Mouse (Mus musculus) spleen, adult 18-20 months (tissue): Measurements from ENCODE around the gene Ssbp1.

ENCODE experiments used
- DNase-seq, 2 experiments: peaks; one replicate each; pipeline ENCODE4 v3.0.0; 2022; ENCODE audit warnings: mixed read lengths in 2 of 2

Ssbp1 gene

GRCm38 (mm10) chr6:40465710-40466109, 5.4 kb upstream of the Ssbp1 start:
- no peak for DNase-seq

GRCm38 (mm10) chr6:40471720-40472010, 513 bp downstream of the Ssbp1 start:
- DNase-seq, result no peak

GRCm38 (mm10) chr6:40476132-40476531, 5.0 kb downstream of the Ssbp1 start:
- DNase-seq, result no peak

- no peak for DNase-seq
Measured at GRCm38 (mm10) chr6:40479705-40480104, 8.6 kb downstream of the Ssbp1 start.

- DNase-seq, result no peak
Measured at GRCm38 (mm10) chr6:40482318-40482717, 11.2 kb downstream of the Ssbp1 start.

- DNase-seq, result no peak
Measured at GRCm38 (mm10) chr6:40490933-40491332, 19.8 kb downstream of the Ssbp1 start, which contains the start of gene Tas2r137. Gene Tas2r137 (plus strand): TSS chr6:40491233.

GRCm38 (mm10) chr6:40493229-40493628, 22.1 kb downstream of the Ssbp1 start, which contains the start of gene Tas2r108:
Gene Tas2r108 (plus strand): TSS chr6:40493529.
- no peak for DNase-seq

GRCm38 (mm10) chr6:40519408-40519807, 48.3 kb downstream of the Ssbp1 start, which contains the start of gene Prss37:
Gene Prss37 (minus strand): TSS chr6:40519508.
- DNase-seq, result no peak
